Mouse (Mus musculus) NIH3T3 (cell line): ENCODE data around the gene Vsig10l.

Experiments used
- DNase-seq: peaks from one replicate; pipeline ENCODE4 v3.0.0-alpha.2; 2012; ENCODE audit warnings: low read depth

The Vsig10l gene

GRCm38 (mm10) chr7:43454371-43454770 lies 8.6 kb upstream of the Vsig10l start:
- no peak for DNase-seq

- DNase-seq = no peak
Observed at GRCm38 (mm10) chr7:43463976-43464375, 1.0 kb downstream of the Vsig10l start.

- DNase-seq = no peak
Observed at GRCm38 (mm10) chr7:43464864-43465343, 2.0 kb downstream of the Vsig10l start.

DNA sequence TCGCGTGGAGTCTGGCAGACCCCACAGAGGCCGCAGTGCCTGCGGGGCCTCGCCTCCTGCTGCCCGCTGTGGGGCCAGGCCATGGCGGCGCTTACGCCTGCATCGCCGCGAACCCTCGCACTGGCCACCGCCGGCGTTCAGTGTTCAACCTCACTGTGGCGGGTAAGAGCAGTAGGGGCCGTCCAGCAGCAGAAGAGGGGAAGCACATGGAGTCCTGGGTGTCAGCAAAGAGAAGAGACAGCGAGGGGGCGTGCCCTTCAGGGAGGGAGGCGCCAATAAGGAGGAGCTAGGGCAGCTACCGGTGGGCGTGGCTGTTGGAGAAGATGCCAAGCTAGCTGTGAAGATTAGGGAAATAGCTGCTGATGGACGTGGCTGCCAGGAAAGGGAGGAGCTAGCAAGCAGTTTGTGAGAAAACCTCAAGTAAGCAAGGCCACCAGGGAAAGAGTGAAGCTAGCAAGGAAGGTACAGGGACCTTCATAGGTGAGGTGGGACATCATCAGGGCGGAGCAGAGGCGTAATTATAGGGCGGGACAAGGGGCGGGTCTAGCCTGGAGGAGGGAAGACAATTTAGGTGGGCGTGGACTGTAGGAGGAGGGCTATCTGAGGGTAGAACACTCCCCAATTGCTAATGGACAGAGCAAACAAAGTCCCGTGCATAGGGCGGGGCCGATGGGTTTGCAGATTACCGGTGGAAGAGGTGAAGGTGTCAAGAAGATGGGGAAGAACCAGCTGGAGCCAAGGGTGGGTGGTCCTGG lies 2.6 kb downstream of the Vsig10l start:
- peak; percentile 94 for DNase-seq

GRCm38 (mm10) chr7:43466099-43466694 lies 3.2 kb downstream of the Vsig10l start:
- peak; percentile 92 for DNase-seq

- DNase-seq = peak; percentile 75
Observed at GRCm38 (mm10) chr7:43470373-43470772, 7.4 kb downstream of the Vsig10l start.

DNA sequence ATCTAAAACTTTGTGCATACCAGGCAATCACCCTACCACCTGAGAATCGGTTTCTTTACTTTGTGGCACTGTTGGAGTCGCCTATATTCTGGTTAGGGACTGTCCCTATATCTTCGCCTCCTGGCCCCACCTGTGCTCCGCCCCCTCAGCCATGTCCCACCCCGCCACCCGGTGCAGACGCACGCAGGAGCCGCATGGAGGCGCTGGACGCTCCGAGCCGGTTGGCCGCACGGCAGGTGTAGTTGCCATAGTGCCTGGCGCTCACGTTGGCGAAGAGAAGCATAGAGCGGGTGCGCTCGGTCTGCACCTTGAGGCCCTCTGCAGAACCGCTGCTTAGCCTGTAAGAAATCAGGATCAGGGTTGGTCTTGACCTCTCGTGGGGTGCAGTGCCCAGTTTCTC lies 12.8 kb downstream of the Vsig10l start:
- DNase-seq = no peak

DNA sequence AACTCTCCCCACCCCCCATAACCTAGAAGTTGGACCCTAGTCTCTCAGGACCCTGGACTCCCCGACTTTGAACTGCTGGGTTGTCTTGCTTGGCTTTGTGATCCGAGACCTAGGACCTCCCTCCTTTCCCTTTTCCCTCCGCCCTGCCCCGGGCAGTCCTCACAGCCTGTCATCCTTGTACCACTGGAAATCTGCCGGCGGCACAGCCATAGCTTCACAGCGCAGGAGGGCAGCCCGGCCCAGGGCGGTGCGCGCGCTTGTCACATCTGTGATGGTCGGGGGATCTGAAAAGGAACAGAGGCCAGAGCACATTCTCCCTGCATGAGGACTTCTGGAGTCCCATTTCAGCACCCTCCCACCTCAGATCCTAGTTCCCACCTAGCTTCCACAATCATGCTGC lies 13.4 kb downstream of the Vsig10l start:
- no peak for DNase-seq

GRCm38 (mm10) chr7:43481191-43481590 lies 18.2 kb downstream of the Vsig10l start:
- peak; percentile 87 for DNase-seq

DNA sequence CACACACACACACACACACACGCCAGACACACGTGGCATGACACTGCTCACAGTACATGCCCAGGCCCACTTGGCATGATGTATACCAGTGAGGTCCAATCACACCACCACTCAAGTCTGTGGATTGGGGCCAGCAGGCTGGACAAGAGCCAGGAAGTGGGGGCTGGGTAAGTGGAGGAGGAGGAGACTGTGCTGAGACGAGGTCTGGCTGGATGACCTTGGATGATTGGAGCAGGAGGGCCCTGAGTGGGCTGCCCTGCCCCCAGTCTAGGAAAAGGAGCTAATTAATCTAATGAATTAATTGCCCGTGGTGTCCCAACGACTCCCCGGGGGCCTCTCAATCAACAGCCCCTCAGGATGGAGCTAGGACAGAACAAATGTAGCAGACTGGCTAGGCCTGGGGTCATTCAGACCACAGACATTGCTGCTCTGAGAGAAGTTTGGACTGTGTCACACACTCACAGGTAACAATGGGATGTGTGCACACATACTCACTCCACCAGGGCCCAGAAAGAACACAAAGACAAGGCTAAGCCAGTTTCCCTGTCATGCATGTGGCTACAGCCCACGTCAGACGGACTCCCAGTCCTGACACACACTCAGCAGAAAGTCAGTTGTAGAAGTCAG lies 19.3 kb downstream of the Vsig10l start:
- peak; percentile 81 for DNase-seq

DNA sequence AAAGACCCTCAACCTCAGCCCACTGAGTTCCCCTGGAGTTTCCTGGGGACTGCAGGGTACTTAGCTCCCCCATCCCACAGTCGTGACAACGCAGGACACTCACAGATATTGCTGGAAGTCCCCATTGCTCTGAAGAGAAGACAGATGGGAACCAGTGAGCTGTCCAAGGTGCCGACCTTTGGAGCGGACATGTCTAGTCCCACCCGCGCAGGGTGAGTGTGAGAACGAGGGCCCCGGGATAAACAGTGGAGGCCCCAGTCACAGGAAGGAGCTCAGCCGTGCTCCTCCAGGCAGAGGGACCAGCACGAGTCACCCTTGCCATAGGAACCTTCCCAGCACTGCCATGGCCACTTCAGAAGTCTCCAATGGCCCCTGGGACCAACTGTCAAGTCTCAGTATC lies 20.3 kb downstream of the Vsig10l start:
- peak; percentile 55 for DNase-seq

DNA sequence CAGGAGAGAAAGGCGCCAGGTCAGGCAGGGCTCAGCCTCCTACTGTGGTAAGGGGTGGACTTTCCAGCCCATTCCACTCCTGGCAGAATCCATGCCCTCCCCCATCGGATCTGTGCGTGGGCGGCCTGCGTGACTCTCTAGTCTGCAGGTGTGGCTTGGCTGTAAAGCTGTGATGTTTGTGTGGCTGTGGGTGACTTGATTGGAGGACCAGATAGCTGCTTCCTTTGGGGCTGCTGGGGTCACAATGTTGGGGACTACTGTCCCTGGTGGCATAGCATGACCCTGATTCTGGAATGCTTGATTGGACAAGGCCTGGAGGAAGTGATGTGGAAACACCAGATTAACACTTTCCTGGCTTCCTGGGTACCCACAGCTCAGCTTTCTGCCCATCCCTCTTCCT lies 25.7 kb downstream of the Vsig10l start:
- DNase-seq = peak; percentile 30

GRCm38 (mm10) chr7:43489631-43490125 lies 26.7 kb downstream of the Vsig10l start, which contains the start of gene Iglon5:
Gene Iglon5, minus strand, starts transcription at chr7:43490075.
- no peak for DNase-seq

DNA sequence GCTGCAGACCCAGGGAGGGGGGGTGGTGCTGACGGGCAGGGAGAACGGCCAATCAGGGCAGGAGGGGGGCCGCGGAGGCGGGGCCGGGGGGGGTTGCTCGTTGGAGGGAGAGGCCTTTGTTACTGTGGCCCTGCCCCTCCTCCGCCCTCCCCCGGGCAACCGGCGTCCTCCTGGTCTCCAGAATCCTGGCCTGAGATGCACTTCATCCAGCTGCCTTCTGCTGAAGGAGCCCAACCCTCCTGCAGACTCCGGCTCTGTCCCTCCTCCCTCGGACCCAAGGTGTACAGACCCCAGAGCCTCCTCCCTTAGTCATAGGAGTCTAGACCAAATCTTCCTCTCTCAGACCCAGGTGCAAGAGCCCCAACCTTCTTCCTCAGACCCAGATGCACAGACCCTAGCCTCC lies 27.2 kb downstream of the Vsig10l start:
- DNase-seq = peak; percentile 94

GRCm38 (mm10) chr7:43490861-43491260 lies 27.9 kb downstream of the Vsig10l start:
- DNase-seq = peak; percentile 35

- peak; percentile 61 for DNase-seq
Observed at GRCm38 (mm10) chr7:43495343-43496021, 32.5 kb downstream of the Vsig10l start.

GRCm38 (mm10) chr7:43511707-43512478 lies 48.9 kb downstream of the Vsig10l start:
- no peak for DNase-seq

GRCm38 (mm10) chr7:43512519-43512918 lies 49.6 kb downstream of the Vsig10l start:
- DNase-seq = no peak

GRCm38 (mm10) chr7:43515076-43515475 lies 52.1 kb downstream of the Vsig10l start:
- DNase-seq = no peak

DNA sequence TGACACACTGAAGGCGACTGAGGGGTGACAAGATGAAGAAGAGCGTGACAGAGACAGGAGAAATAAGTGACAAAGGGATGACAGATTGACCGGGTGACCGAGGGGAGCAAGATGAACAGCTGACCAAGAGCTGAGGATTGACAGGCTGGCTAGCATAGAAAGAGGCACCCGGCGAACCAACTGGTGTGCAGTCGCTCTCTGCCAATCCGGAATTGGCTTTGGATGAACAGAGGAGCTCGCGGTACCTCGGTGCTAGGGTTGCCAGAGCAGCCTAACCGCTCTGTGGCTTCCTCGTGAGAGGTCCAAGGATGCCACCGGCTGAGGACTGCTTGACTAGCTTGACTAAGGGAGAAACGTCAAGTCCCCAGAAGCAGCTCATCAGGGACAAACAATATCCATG lies 55.4 kb downstream of the Vsig10l start:
- DNase-seq = no peak
